Mouse (Mus musculus) CD8-positive naive resting alpha-beta T cell, adult 2 months (primary cell): Measurements from ENCODE around the gene Camk2d.

Experiments used
- DNase-seq, 2 experiments: peaks; one replicate each; pipeline ENCODE4 v3.0.0; 2022; ENCODE audit warnings: low read depth in 2 of 2, low spot score in 2 of 2

Gene Camk2d

GRCm38 (mm10) chr3:126612748-126613509 lies 16.8 kb downstream of the Camk2d start:
- DNase-seq: no peak

GRCm38 (mm10) chr3:126613510-126614128 lies 17.5 kb downstream of the Camk2d start:
- no peak for DNase-seq

- DNase-seq: no peak
These were observed 19.2 kb downstream of the Camk2d start for GRCm38 (mm10) chr3:126615306-126615705.

- no peak for DNase-seq
These were observed 24.1 kb downstream of the Camk2d start for GRCm38 (mm10) chr3:126620152-126620551.

- no peak for DNase-seq
These were observed 26.4 kb downstream of the Camk2d start for GRCm38 (mm10) chr3:126622509-126622908.

GRCm38 (mm10) chr3:126624994-126625763 lies 29.1 kb downstream of the Camk2d start:
- DNase-seq: no peak

GRCm38 (mm10) chr3:126625764-126626040 lies 29.6 kb downstream of the Camk2d start:
- no peak for DNase-seq

GRCm38 (mm10) chr3:126627968-126628367 lies 31.9 kb downstream of the Camk2d start:
- no peak for DNase-seq

GRCm38 (mm10) chr3:126628380-126628779 lies 32.3 kb downstream of the Camk2d start:
- no peak for DNase-seq

GRCm38 (mm10) chr3:126629040-126629439 lies 32.9 kb downstream of the Camk2d start:
- DNase-seq: no peak

- DNase-seq: no peak
These were observed 34.2 kb downstream of the Camk2d start for GRCm38 (mm10) chr3:126630111-126630869.

- no peak for DNase-seq
These were observed 35.5 kb downstream of the Camk2d start for GRCm38 (mm10) chr3:126631583-126631982.

GRCm38 (mm10) chr3:126632580-126632979 lies 36.5 kb downstream of the Camk2d start:
- no peak for DNase-seq

- DNase-seq: no peak
These were observed 38.1 kb downstream of the Camk2d start for GRCm38 (mm10) chr3:126634171-126634570.

- no peak for DNase-seq
These were observed 42.2 kb downstream of the Camk2d start for GRCm38 (mm10) chr3:126638259-126638658.

- no peak for DNase-seq
These were observed 43.0 kb downstream of the Camk2d start for GRCm38 (mm10) chr3:126639098-126639513.

GRCm38 (mm10) chr3:126640443-126641251 lies 44.5 kb downstream of the Camk2d start:
- no peak for DNase-seq

GRCm38 (mm10) chr3:126641451-126641850 lies 45.3 kb downstream of the Camk2d start:
- DNase-seq: no peak

GRCm38 (mm10) chr3:126643071-126644010 lies 47.2 kb downstream of the Camk2d start:
- no peak for DNase-seq
